Mouse (Mus musculus) CH12.LX (cell line): Measurements from ENCODE around the gene Drap1. TPM values are rescaled to one million over a fixed set of nuclear protein-coding genes. Genes with fewer than 3 reads are reported as not detected.

Experiments used
- DNase-seq: peaks from one replicate; pipeline ENCODE4 v3.0.0-alpha.2; 2013; ENCODE audit errors: extremely low read depth
- H3K27ac ChIP-seq: 2 replicates; pipeline ENCODE4 v1.5.1; 2012; ENCODE audit warnings: low read depth, mild to moderate bottlenecking, control low read depth, moderate library complexity; ENCODE audit not compliant: insufficient read depth
- H3K27me3 ChIP-seq: replicated peaks from 2 replicates; pipeline ENCODE3; 2012; ENCODE audit warnings: inconsistent platforms
- H3K36me3 ChIP-seq, 2 experiments: replicated peaks in 1 of 2; 2 replicates each; pipeline versions ENCODE3 to v1.6.1; 2012; ENCODE audit warnings: inconsistent platforms in 1 of 2, low read length in 1 of 2, mild to moderate bottlenecking in 1 of 2, mixed read lengths in 1 of 2, moderate library complexity in 1 of 2; ENCODE audit not compliant: control insufficient read depth in 1 of 2, insufficient read depth in 1 of 2
- H3K4me1 ChIP-seq, 2 experiments: 2 replicates each; pipeline ENCODE4 v1.6.1; 2012; ENCODE audit warnings: inconsistent platforms in 1 of 2, moderate library complexity in 1 of 2; ENCODE audit not compliant: insufficient read depth in 2 of 2, control insufficient read depth in 1 of 2
- H3K4me2 ChIP-seq: 2 replicates; pipeline ENCODE4 v1.6.1; 2012; ENCODE audit warnings: low read depth, mild to moderate bottlenecking, control low read depth; ENCODE audit not compliant: poor library complexity, insufficient read depth, severe bottlenecking
- H3K4me3 ChIP-seq, 3 experiments: fragments of 150-350 bp in 1 of 3; sonication (generic) in 1 of 3; replicated peaks in 1 of 3; 2 replicates each; pipeline versions ENCODE3 to v1.5.1; 2011 to 2012; ENCODE audit warnings: low read depth in 2 of 3, low read length in 2 of 3, mild to moderate bottlenecking in 2 of 3, moderate library complexity in 2 of 3, control low read depth in 1 of 3, improper control_type of control experiment in 1 of 3, inconsistent platforms in 1 of 3, mixed read lengths in 1 of 3; ENCODE audit not compliant: poor library complexity in 1 of 3
- H3K79me2 ChIP-seq: replicated peaks from 2 replicates; pipeline ENCODE4 v1.6.1; 2012; ENCODE audit warnings: mild to moderate bottlenecking, moderate library complexity; ENCODE audit not compliant: control insufficient read depth, poor library complexity, insufficient read depth, severe bottlenecking; ENCODE audit errors: extremely low read depth
- H3K9ac ChIP-seq: 2 replicates; pipeline ENCODE4 v1.6.1; 2012; ENCODE audit warnings: low read depth, mild to moderate bottlenecking, control low read depth, moderate library complexity; ENCODE audit not compliant: insufficient read depth
- H3K9me3 ChIP-seq: replicated peaks from 2 replicates; pipeline ENCODE3; 2012; ENCODE audit warnings: low read length, inconsistent platforms, mixed read lengths
- BHLHE40 ChIP-seq: IDR thresholded peaks from 2 replicates; pipeline ENCODE4 v1.6.1; 2011; ENCODE audit warnings: mild to moderate bottlenecking, low read depth, low read length, improper control_type of control experiment
- CHD1 ChIP-seq: IDR thresholded peaks from 2 replicates; pipeline ENCODE4 v1.6.1; 2012; ENCODE audit warnings: low read depth, low read length, improper control_type of control experiment, inconsistent platforms
- CHD2 ChIP-seq: IDR thresholded peaks from 2 replicates; pipeline ENCODE4 v1.6.1; 2011; ENCODE audit warnings: low read length, improper control_type of control experiment
- CTCF ChIP-seq, 2 experiments: IDR thresholded peaks in 1 of 2; conservative IDR thresholded peaks in 1 of 2; 2 replicates each; pipeline ENCODE4 v1.5.1; 2011 to 2012; ENCODE audit warnings: low read depth in 2 of 2, low read length in 2 of 2, improper control_type of control experiment in 1 of 2, inconsistent platforms in 1 of 2, mild to moderate bottlenecking in 1 of 2, moderate library complexity in 1 of 2
- E2F4 ChIP-seq: IDR thresholded peaks from 2 replicates; pipeline ENCODE4 v1.6.1; 2011; ENCODE audit warnings: low read depth, low read length, improper control_type of control experiment; ENCODE audit not compliant: insufficient replicate concordance
- HCFC1 ChIP-seq: IDR thresholded peaks from 2 replicates; pipeline ENCODE4 v1.6.1; 2012; ENCODE audit warnings: low read depth, mild to moderate bottlenecking, inconsistent platforms, low read length, improper control_type of control experiment
- IRF4 ChIP-seq: IDR thresholded peaks from 2 replicates; pipeline ENCODE4 v1.6.1; 2014; ENCODE audit warnings: low read depth, mild to moderate bottlenecking, inconsistent platforms, low read length, improper control_type of control experiment
- JUND ChIP-seq: conservative IDR thresholded peaks from 2 replicates; pipeline ENCODE4 v1.6.1; 2011; ENCODE audit warnings: low read depth, low read length, improper control_type of control experiment
- MAFK ChIP-seq: IDR thresholded peaks from 2 replicates; pipeline ENCODE4 v1.6.1; 2011; ENCODE audit warnings: low read length, improper control_type of control experiment; ENCODE audit not compliant: insufficient replicate concordance
- MAZ ChIP-seq: IDR thresholded peaks from 2 replicates; pipeline ENCODE4 v1.6.1; 2012; ENCODE audit warnings: low read depth, mild to moderate bottlenecking, inconsistent platforms, low read length, improper control_type of control experiment, moderate library complexity
- MEF2A ChIP-seq: IDR thresholded peaks from 2 replicates; pipeline ENCODE4 v1.6.1; 2014; ENCODE audit warnings: low read depth, mild to moderate bottlenecking, inconsistent platforms, low read length, improper control_type of control experiment, borderline replicate concordance
- MXI1 ChIP-seq: IDR thresholded peaks from 2 replicates; pipeline ENCODE4 v1.6.1; 2011; ENCODE audit warnings: mild to moderate bottlenecking, low read depth, low read length, improper control_type of control experiment
- NELFE ChIP-seq: IDR thresholded peaks from 2 replicates; pipeline ENCODE4 v1.6.1; 2011; ENCODE audit warnings: low read depth, low read length, improper control_type of control experiment
- NRF1 ChIP-seq: IDR thresholded peaks from 2 replicates; pipeline ENCODE4 v1.6.1; 2014; ENCODE audit warnings: low read depth, mild to moderate bottlenecking, inconsistent platforms, low read length, improper control_type of control experiment, moderate library complexity
- POLR2A ChIP-seq: IDR thresholded peaks from 2 replicates; pipeline ENCODE4 v1.6.1; 2011; ENCODE audit warnings: low read depth, mild to moderate bottlenecking, improper control_type of control experiment, low read length
- POLR2AphosphoS2 ChIP-seq: IDR thresholded peaks from 2 replicates; pipeline ENCODE4 v1.6.1; 2011; ENCODE audit warnings: low read depth, low read length, improper control_type of control experiment
- RCOR1 ChIP-seq: conservative IDR thresholded peaks from 2 replicates; pipeline ENCODE4 v1.6.1; 2012; ENCODE audit warnings: low read depth, mild to moderate bottlenecking, inconsistent platforms, low read length, improper control_type of control experiment
- SIN3A ChIP-seq: IDR thresholded peaks from 2 replicates; pipeline ENCODE4 v1.6.1; 2012; ENCODE audit warnings: low read length, improper control_type of control experiment, inconsistent platforms
- TBP ChIP-seq: conservative IDR thresholded peaks from 2 replicates; pipeline ENCODE4 v1.6.1; 2011; ENCODE audit warnings: low read depth, low read length, improper control_type of control experiment
- TCF12 ChIP-seq: IDR thresholded peaks from 2 replicates; pipeline ENCODE4 v1.6.1; 2014; ENCODE audit warnings: low read depth, mild to moderate bottlenecking, inconsistent platforms, low read length, improper control_type of control experiment
- USF1 ChIP-seq: IDR thresholded peaks from 2 replicates; pipeline ENCODE4 v1.6.1; 2014; ENCODE audit warnings: low read depth, mild to moderate bottlenecking, inconsistent platforms, low read length, improper control_type of control experiment
- USF2 ChIP-seq: conservative IDR thresholded peaks from 2 replicates; pipeline ENCODE4 v1.6.1; 2011; ENCODE audit warnings: low read depth, low read length, improper control_type of control experiment
- ZC3H11A ChIP-seq: IDR thresholded peaks from 2 replicates; pipeline ENCODE4 v1.6.1; 2012; ENCODE audit warnings: low read depth, mild to moderate bottlenecking, inconsistent platforms, low read length, improper control_type of control experiment
- ZKSCAN1 ChIP-seq: IDR thresholded peaks from 2 replicates; pipeline ENCODE4 v1.6.1; 2012; ENCODE audit warnings: low read depth, inconsistent platforms, low read length, improper control_type of control experiment, borderline replicate concordance
- ZMIZ1 ChIP-seq: IDR thresholded peaks from 2 replicates; pipeline ENCODE4 v1.6.1; 2012; ENCODE audit warnings: low read depth, mild to moderate bottlenecking, inconsistent platforms, low read length, improper control_type of control experiment
- dilution Hi-C: fragments of 300-500 bp; cut with MboI; formaldehyde crosslinking; loops from 2 replicates; pipeline ENCODE4 v1.14.3; 2020; ENCODE audit warnings: low sequenced_read_pairs; ENCODE audit not compliant: extremely low pct_unique_long_range_greater_than_20kb, extremely low pct_ligation_motif_present
- in situ Hi-C: fragments of 300-500 bp; cut with MboI; formaldehyde crosslinking; loops from 3 replicates; pipeline ENCODE4 v1.14.3; 2019; ENCODE audit warnings: low sequenced_read_pairs, low pct_ligation_motif_present, low pct_unique_long_range_greater_than_20kb, mixed read lengths
- polyA plus RNA-seq: library from polyadenylated mRNA; unstranded; fragments of >175 nt; gene quantifications from 2 replicates; pipeline ENCODE4 v1.2.1, GENCODE M21; 2012; ENCODE audit warnings: low read depth; ENCODE audit not compliant: insufficient read length
- total RNA-seq, 2 experiments: library from RNA; depleted of rRNA; stranded (reverse); fragments of 300-350 nt in 1 of 2; fragments of >200 nt in 1 of 2; gene quantifications; 2 replicates each; pipeline ENCODE4 v1.2.3; 2012 to 2014

The Drap1 gene
- total and polyA plus RNA-seq, 3 experiments = 73.3 to 180 (median 143) TPM

GRCm38 (mm10) chr19:5447515-5448353 is 23.0 kb upstream of the Drap1 start, which contains the start of gene Fosl1:
TSS of gene Fosl1 (plus strand) at chr19:5447547.
- dilution Hi-C loops = no loop called here
- H3K36me3 ChIP-seq = peaks cover 0 to 1% of the 10 kb centered on the region in 2 experiments
- peak; percentile 42 for DNase-seq
- H3K4me2 ChIP-seq = peak within 1 kb of the TSS; percentile 83
- peaks cover 9 to 20% of the 10 kb centered on the region in 2 experiments for H3K4me1 ChIP-seq
- no peaks in the 10 kb centered on the region for H3K9me3 ChIP-seq
- in situ Hi-C loops = no loop called here
- no peak within 1 kb of the TSS for H3K9ac ChIP-seq
- peak within 1 kb of the TSS; percentile 7 to 47 (median 38) for H3K4me3 ChIP-seq
- TF ChIP-seq SIN3A (peak; percentile 64; the same call in 1 of the 2 replicates), IRF4 (no peak), CHD2 (0 out of 2 replicates have a peak, but pooled peaks have one; percentile 16), CHD1 (0 out of 2 replicates have a peak, but pooled peaks have one; percentile 61), MXI1 (peak; percentile 19; the same call in 1 of the 2 replicates), MAZ (0 out of 2 replicates have a peak, but pooled peaks have one; percentile 11), HCFC1 (peak; percentile 22; the same call in 1 of the 2 replicates), JUND (no peak)
- H3K27ac ChIP-seq = no peak within 1 kb of the TSS
- peaks cover 40% of the 10 kb centered on the region for H3K27me3 ChIP-seq
- H3K79me2 ChIP-seq = no peaks in the 10 kb centered on the region

- Histone ChIP-seq H3K4me3 (no peak overlapping the region), H3K4me2 (no peak overlapping the region), H3K9me3 (peaks cover 1% of the 10 kb centered on the region), H3K4me1 (peaks cover 9 to 20% of the 10 kb centered on the region in 2 experiments), H3K27ac (no peak overlapping the region), H3K36me3 (no peaks in the 10 kb centered on the region), H3K79me2 (no peaks in the 10 kb centered on the region), H3K9ac (no peak overlapping the region), H3K27me3 (peaks cover 50% of the 10 kb centered on the region)
- dilution Hi-C loops (no loop called here), in situ Hi-C loops (no loop called here)
- DNase-seq = no peak
- TF ChIP-seq JUND = no peak
- no peak for TF ChIP-seq USF2
- no peak for TF ChIP-seq POLR2AphosphoS2
Measured at GRCm38 (mm10) chr19:5445747-5446146, 21.0 kb upstream of the Drap1 start.

GRCm38 (mm10) chr19:5444954-5445353 is 20.2 kb upstream of the Drap1 start:
- Histone ChIP-seq H3K36me3 (no peaks in the 10 kb centered on the region), H3K9me3 (peaks cover 9% of the 10 kb centered on the region), H3K27ac (no peak overlapping the region), H3K9ac (no peak overlapping the region), H3K79me2 (no peaks in the 10 kb centered on the region), H3K27me3 (peaks cover 50% of the 10 kb centered on the region)
- dilution Hi-C loops = no loop called here
- TF ChIP-seq ZMIZ1 (no peak), ZC3H11A (no peak), TCF12 (no peak), ZKSCAN1 (no peak), NRF1 (no peak), BHLHE40 (no peak), POLR2A (no peak), MAFK (no peak), MEF2A (no peak), TBP (no peak), RCOR1 (no peak), NELFE (no peak), USF1 (no peak), CTCF (conservative IDR thresholded peaks at IDR 0.05 in 1 of 2, IDR thresholded peaks at IDR 0.05 in 1 of 2; ENCODE audit: low read depth in 2 of 2, low read length in 2 of 2) (no peak), E2F4 (no peak)
- TF ChIP-seq, all 38 proteins: peak for 0
- peaks cover 9 to 20% of the 10 kb centered on the region in 2 experiments for H3K4me1 ChIP-seq
- in situ Hi-C loops = no loop called here
- DNase-seq = no peak
- H3K4me2 ChIP-seq = no peak overlapping the region
- no peak overlapping the region for H3K4me3 ChIP-seq
